Mouse (Mus musculus): Measurements from ENCODE around the gene Bcl9. TPM values are rescaled to one million over a fixed set of nuclear protein-coding genes. Genes with fewer than 3 reads are reported as not detected.

Bcl9 gene
- total RNA-seq (2021), result 1 to 10 TPM; 2.4 to 3.6 TPM
- long read RNA-seq, experiment 1, result 0 reads
- long read RNA-seq, experiment 2, partial matches to known transcripts, result 0 of 1 reads
- long read RNA-seq, experiment 2, other reads (novel, unspliced or antisense), result 1 of 1 reads

- peak; percentile 61 to 66 for DNase-seq
- intact Hi-C loops (cut with DNase I), result loop anchor here (1.0 kb wide), 1 partner anchor 70 kb away; no protein-coding TSS in a partner anchor
Observed at GRCm38 (mm10) chr3:97297553-97298432, at the start of gene Bcl9. Bcl9 (minus strand) TSS chr3:97297917.

DNA sequence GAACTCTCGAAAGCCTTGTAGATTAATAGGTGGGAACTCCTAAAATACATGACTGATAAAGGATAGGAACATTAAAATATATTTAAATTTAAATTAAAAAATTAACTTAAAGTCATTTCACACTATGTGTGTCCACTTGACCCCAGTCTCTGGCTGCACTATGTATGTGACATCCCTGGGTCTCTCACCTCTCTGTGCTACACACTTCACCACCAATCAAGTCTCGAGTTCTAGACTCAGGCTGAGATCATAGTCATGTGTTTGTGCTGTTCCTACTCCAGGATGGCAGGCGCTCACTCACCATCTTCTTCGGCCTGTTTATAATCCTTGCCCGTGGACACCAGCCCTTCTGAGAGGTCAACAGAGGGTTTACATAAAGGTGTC lies 41.5 kb upstream of the Bcl9 start:
- intact Hi-C loops (cut with DNase I), result loop anchor here (2.0 kb wide), 2 partner anchors 262 to 404 kb away; no protein-coding TSS in a partner anchor
- no peak for DNase-seq

GRCm38 (mm10) chr3:97338522-97339192 lies 40.9 kb upstream of the Bcl9 start:
- DNase-seq, result peak; percentile 74 to 79
- intact Hi-C loops (cut with DNase I), result loop anchor here (1.0 to 2.0 kb wide), 3 partner anchors 136 to 404 kb away; no protein-coding TSS in a partner anchor

DNA sequence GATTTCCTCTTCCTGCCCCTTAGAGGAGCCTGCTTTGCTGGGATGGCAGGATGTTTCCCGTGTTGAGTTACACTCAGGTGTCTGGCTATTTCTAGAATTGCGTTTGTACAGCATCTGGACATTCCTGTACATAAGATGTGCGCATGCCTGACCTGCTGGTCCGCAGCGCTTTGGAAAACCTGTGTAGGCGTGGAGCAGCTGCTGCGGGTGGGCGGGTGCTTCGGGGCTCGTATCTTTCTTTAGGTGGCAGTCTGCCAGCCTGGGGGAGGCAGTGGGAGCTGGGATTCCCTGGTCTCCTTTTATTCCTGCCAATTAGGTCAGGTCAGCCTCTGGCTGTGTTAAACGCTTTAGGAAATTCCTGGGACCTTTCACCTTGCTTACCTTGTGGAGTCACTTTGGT lies 39.6 kb upstream of the Bcl9 start:
- no peak for DNase-seq
- intact Hi-C loops (cut with DNase I), result no loop called here

DNA sequence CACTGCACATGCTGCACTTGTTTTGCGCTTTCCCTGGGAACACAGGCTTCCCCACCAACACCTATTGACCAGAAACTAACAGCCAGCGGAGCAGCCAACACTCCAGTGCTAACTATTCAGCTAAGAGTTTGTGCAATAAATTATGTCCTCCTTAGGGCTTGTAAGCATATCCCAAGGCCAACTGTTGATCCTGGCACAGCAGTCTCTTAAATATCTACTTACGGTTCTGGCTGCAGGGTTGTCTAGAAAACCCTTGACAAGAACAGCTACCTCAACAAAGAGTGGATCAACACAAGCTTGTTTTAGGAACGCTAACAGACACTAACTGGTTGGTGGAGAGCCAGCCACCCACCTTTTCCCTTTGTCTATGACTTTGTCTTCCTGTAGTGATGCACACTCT lies 38.6 kb upstream of the Bcl9 start:
- intact Hi-C loops (cut with DNase I), result no loop called here
- no peak for DNase-seq

- intact Hi-C loops (cut with DNase I), result no loop called here
- DNase-seq, result no peak
Observed at GRCm38 (mm10) chr3:97334618-97335017, 36.9 kb upstream of the Bcl9 start.

DNA sequence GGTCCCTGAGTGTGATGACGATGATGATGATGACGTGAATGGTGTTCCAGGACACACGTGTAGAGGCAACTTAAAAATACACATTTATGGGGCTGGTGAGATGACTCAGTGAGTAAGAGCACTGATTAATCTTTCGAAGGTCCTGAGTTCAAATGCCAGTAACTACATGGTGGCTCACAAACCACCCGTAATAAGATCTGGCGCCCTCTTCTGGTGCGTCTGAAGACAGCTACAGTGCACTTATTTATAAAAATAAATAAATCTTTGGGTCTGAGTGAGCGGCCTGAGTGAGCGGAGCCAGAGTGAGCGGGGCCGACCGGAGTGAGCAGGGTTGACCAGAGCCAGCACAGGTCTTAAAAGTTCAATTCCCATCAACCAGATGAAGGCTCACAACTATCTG lies 34.5 kb upstream of the Bcl9 start:
- intact Hi-C loops (cut with DNase I), result no loop called here

GRCm38 (mm10) chr3:97327809-97328208 lies 30.1 kb upstream of the Bcl9 start:
- no peak for DNase-seq
- intact Hi-C loops (cut with DNase I), result no loop called here

More for the DNA sequence above, 34.5 kb upstream of the Bcl9 start:
- DNase-seq, result no peak

- intact Hi-C loops (cut with DNase I), result no loop called here
- no peak for DNase-seq
Observed at GRCm38 (mm10) chr3:97327356-97327755, 29.6 kb upstream of the Bcl9 start.

- no peak for DNase-seq
- intact Hi-C loops (cut with DNase I), result no loop called here
Observed at GRCm38 (mm10) chr3:97325621-97326345, 28.1 kb upstream of the Bcl9 start.

GRCm38 (mm10) chr3:97324046-97324445 lies 26.3 kb upstream of the Bcl9 start:
- intact Hi-C loops (cut with DNase I), result no loop called here
- no peak for DNase-seq

- intact Hi-C loops (cut with DNase I), result no loop called here
- no peak for DNase-seq
Observed at GRCm38 (mm10) chr3:97317302-97317701, 19.6 kb upstream of the Bcl9 start.

DNA sequence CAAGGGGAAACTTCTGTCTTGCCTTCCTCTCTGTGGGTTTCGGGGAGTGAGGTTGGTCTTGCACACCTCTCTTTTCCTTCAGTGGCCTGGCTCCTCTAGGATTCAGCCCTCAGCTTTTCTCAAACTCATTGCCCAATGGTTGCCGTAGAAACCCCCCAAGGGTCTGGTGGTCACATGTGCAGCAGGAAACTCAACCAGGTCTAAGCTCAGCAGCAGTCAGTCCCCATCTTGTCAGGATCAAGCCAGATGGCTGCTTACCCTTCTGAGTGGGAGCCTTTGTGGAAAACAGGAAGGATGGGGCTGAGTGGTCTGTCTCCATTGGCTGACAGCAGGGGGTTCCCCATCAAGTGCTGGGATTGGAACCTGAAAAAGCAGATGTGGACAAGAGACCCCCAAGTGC lies 15.7 kb upstream of the Bcl9 start:
- intact Hi-C loops (cut with DNase I), result no loop called here
- no peak for DNase-seq

GRCm38 (mm10) chr3:97311998-97312397 lies 14.3 kb upstream of the Bcl9 start:
- peak; percentile 28 to 44 for DNase-seq
- intact Hi-C loops (cut with DNase I), result no loop called here

DNA sequence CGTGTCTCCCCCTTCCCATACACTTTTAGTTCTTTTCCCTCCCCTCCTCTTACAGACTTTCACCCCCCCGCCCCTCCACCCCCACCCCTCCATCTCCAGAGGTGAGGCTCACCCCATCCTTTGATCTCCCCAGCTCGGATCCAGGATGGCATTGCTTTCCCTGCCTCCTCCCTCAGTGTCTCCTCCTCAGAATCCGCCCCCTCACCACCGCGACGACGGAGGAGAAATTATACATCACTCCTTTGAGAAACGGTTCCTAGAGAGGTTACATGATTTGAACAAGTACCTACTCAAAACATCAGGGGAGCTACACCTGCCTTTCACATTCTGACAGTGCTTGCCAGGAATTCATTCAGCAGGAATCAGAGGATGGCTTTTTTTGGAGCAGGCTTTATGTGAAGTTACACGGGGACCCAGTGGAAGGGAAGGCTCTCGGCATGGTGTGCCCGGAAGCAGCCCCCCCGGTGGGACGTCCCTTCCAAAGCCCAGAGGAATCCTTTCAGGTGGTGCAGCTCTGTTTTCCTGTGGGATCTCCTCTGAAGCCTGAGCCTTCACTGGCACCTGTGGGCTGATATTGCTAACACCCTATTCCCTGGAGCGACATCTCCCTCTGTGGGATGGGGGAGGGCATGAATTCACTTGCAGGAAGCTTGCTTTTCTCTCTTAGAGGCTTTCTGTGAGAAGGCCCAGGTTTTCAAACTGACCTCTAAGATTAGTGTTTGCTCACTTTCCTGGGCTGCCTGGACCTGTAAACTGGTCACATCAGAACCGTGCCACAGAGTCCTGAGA lies 12.2 kb upstream of the Bcl9 start:
- intact Hi-C loops (cut with DNase I), result no loop called here

DNA sequence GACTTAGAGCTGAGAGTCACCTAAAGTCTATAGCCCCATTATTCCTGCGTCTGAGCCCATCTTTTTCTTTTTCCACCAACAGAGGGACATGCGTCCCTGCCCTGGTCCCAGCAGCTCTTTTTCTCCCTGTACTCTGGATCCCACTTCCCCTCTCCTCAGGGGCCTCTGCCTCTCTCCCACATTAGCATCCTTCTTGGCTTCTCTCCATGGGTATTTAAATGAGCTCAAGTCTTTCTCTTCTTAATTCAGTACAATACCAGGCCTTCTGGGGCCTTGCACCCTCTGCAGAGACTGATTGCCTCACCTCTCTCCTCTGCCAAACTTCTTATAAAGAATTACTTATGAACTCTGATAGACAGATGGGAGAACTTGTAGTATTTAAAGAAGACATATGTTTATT lies 10.7 kb upstream of the Bcl9 start:
- no peak for DNase-seq
- intact Hi-C loops (cut with DNase I), result no loop called here

More for the DNA sequence above, 12.2 kb upstream of the Bcl9 start:
- no peak for DNase-seq

- intact Hi-C loops (cut with DNase I), result no loop called here
- DNase-seq, result no peak
Observed at GRCm38 (mm10) chr3:97305907-97306306, 8.2 kb upstream of the Bcl9 start.

DNA sequence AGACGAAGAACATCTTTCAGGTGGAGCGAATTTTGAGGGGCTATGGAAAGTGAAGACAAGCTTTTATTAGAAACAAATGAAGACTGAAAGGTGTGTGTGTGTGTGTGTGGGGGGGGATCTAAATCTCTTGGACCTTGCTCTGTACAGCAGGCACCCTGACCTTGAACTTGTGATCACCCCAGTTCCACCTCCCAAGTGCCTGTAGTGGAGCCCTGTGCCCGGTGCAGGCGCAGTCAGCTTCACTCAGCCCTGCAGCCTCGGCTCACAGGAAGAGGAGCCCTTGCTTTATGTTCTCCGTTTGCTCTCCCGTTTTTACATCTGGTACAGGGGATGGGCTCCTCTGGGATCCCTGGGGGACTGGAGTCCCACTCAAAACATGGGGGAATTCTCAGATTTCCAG lies 3.9 kb upstream of the Bcl9 start:
- intact Hi-C loops (cut with DNase I), result no loop called here
- no peak for DNase-seq

GRCm38 (mm10) chr3:97300370-97300769 lies 2.7 kb upstream of the Bcl9 start:
- intact Hi-C loops (cut with DNase I), result no loop called here
- no peak for DNase-seq

DNA sequence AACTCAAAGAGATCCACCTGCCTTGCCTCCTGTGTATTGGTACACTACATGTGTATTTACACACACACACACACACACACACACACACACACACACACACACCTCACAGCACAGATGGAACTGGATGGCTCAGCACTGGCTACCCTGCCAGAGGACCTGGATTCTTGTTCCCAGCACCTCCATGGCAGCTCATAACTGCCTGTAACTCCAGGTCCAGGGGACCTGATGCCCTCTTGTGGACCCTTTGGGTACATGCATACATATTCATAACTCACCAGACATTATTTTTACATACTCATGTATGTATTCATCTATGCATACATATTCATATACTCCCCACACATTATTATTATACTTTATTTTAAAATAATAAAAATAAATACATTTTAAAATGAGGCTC lies 2.2 kb upstream of the Bcl9 start:
- intact Hi-C loops (cut with DNase I), result no loop called here
- DNase-seq, result no peak
